ENCODE assay signal across 8 mouse cellular contexts in genomic region chr8:119394524-119395026, GRCm38 (mm10). TPM values are rescaled to one million over a fixed set of nuclear protein-coding genes. Genes with fewer than 3 reads are reported as not detected.
DNase-seq lines count a peak whose midpoint lies in the region; ATAC-seq lines count a peak whose summit lies in the region.

Gene Mlycd, plus strand, starts transcription at chr8:119394878.

- peak within 1 kb of the TSS; percentile 89 for H3K4me3 ChIP-seq in heart, embryonic 12.5 days
- H3K4me3 ChIP-seq in liver, embryonic 12.5 days: peak within 1 kb of the TSS; percentile 85
- H3K4me3 ChIP-seq in stomach, embryonic 15.5 days (replicated peaks): peak within 1 kb of the TSS; percentile 77

- H3K9ac ChIP-seq in heart, embryonic 12.5 days: peak within 1 kb of the TSS; percentile 92
- H3K9ac ChIP-seq in liver, embryonic 12.5 days: peak within 1 kb of the TSS; percentile 91
- peak within 1 kb of the TSS; percentile 71 for H3K9ac ChIP-seq in stomach, embryonic 15.5 days

- peak; percentile 88 for DNase-seq in CD4-positive helper T cell, adult 2 months (ENCODE audit: low read depth, low spot score)
- DNase-seq in brain, embryonic 18.5 days (ENCODE audit: low read depth, low spot score): peak; percentile 77
- peak; percentile 96 for DNase-seq in kidney, postnatal 10 days
- DNase-seq in natural killer cell, adult 2 months (ENCODE audit: low spot score in 2 of 2): peak; percentile 88 to 91

- peak within 1 kb of the TSS; percentile 84 for H3K27ac ChIP-seq in heart, embryonic 12.5 days (ENCODE audit: poor library complexity, severe bottlenecking)
- peak within 1 kb of the TSS; percentile 75 for H3K27ac ChIP-seq in liver, embryonic 12.5 days
- peak within 1 kb of the TSS; percentile 78 for H3K27ac ChIP-seq in stomach, embryonic 15.5 days

- 2% methylated on average over 44 of the region's 44 CpGs for WGBS in heart, embryonic 12.5 days
- WGBS in liver, embryonic 12.5 days (ENCODE audit: insufficient replicate concordance): 5% methylated on average over 44 of the region's 44 CpGs
- WGBS in stomach, embryonic 15.5 days: 1% methylated on average over 44 of the region's 44 CpGs

- H3K36me3 ChIP-seq in heart, embryonic 12.5 days: peaks cover 6% of the 10 kb centered on the region; the same call in 1 of the 2 replicates
- peaks cover 4% of the 10 kb centered on the region; the same call in 1 of the 2 replicates for H3K36me3 ChIP-seq in liver, embryonic 12.5 days
- peaks cover 4% of the 10 kb centered on the region; the same call in 1 of the 2 replicates for H3K36me3 ChIP-seq in stomach, embryonic 15.5 days

- H3K4me2 ChIP-seq in heart, embryonic 12.5 days: peak within 1 kb of the TSS; percentile 99
- H3K4me2 ChIP-seq in liver, embryonic 12.5 days: peak within 1 kb of the TSS; percentile 100
- peak within 1 kb of the TSS; percentile 99 for H3K4me2 ChIP-seq in stomach, embryonic 15.5 days

- H3K4me1 ChIP-seq in heart, embryonic 12.5 days (replicated peaks): peaks cover 21% of the 10 kb centered on the region
- H3K4me1 ChIP-seq in liver, embryonic 12.5 days: peaks cover 26% of the 10 kb centered on the region
- peaks cover 9% of the 10 kb centered on the region; the same call in 1 of the 2 replicates for H3K4me1 ChIP-seq in stomach, embryonic 15.5 days

- peak; percentile 95 for ATAC-seq in erythroid progenitor cell, adult 5-6 weeks (replicated peaks; ENCODE audit: low FRiP score, poor library complexity, severe bottlenecking)
- peak; percentile 93 for ATAC-seq in heart, embryonic 12.5 days (ENCODE audit: insufficient number of reproducible peaks, low FRiP score)
- ATAC-seq in liver, embryonic 12.5 days: peak; percentile 93
- peak; percentile 93 for ATAC-seq in stomach, embryonic 15.5 days (ENCODE audit: insufficient read depth, low FRiP score, low read depth)

- no peaks in the 10 kb centered on the region for H3K27me3 ChIP-seq in heart, embryonic 12.5 days (replicated peaks)
- no peaks in the 10 kb centered on the region for H3K27me3 ChIP-seq in liver, embryonic 12.5 days (replicated peaks)
- no peaks in the 10 kb centered on the region for H3K27me3 ChIP-seq in stomach, embryonic 15.5 days (replicated peaks)

- no peaks in the 10 kb centered on the region for H3K9me3 ChIP-seq in heart, embryonic 12.5 days (replicated peaks)
- no peaks in the 10 kb centered on the region for H3K9me3 ChIP-seq in liver, embryonic 12.5 days (replicated peaks)
- no peaks in the 10 kb centered on the region for H3K9me3 ChIP-seq in stomach, embryonic 15.5 days

RNA-seq across cellular contexts. Expression of gene Mlycd, which starts in this region (rescaled TPM):
- total RNA-seq in erythroid progenitor cell, adult 5-6 weeks (2015; ENCODE audit: low replicate concordance): 3.6 and 3.8 TPM in 2 replicates
- 0.64 and 1.6 TPM in 2 replicates for total RNA-seq in erythroid progenitor cell, adult 5-6 weeks (2017; ENCODE audit: low replicate concordance)
- polyA plus RNA-seq in heart, embryonic 12.5 days (2016; fragmentation: Nextera tagmentation; extraction: Ambion mirVana): 19.3 and 20.1 TPM in 2 replicates
- 11.7 TPM in 2 replicates for polyA plus RNA-seq in liver, embryonic 12.5 days (2016; fragmentation: Nextera tagmentation; extraction: Ambion mirVana)
- polyA plus RNA-seq in stomach, embryonic 15.5 days (2015; fragmentation: Nextera tagmentation; extraction: Ambion mirVana): 18.0 and 21.4 TPM in 2 replicates

Comparison
In these comparisons a context has a peak if more than half of its experiments do, and no peak if none do; other contexts are left out.
1. Peak in every context shown above with its lines: DNase-seq, ATAC-seq, H3K4me3 ChIP-seq and H3K27ac ChIP-seq.